21 mouse cellular contexts compared by ENCODE assay signal in genomic region chr7:134711576-134711975, GRCm38 (mm10). TPM values are rescaled to one million over a fixed set of nuclear protein-coding genes. Genes with fewer than 3 reads are reported as not detected.
DNase-seq lines count a peak whose midpoint lies in the region; ATAC-seq and TF ChIP-seq lines count a peak whose summit lies in the region.
"Had no signal": no experiment of that assay in that cellular context is flagged by ENCODE, and none has a peak within 500 bp of the region (broad histone marks: within the 10 kb centered on the region; RNA-seq: fewer than 3 reads in every experiment).

No protein-coding gene starts in this region.

- ATAC-seq in heart, postnatal 0 days (ENCODE audit: insufficient read depth, low read depth), result no peak
- ATAC-seq in liver, embryonic 12.5 days, result no peak
- ATAC-seq: forebrain, embryonic 14.5 days had no signal

- H3K27ac ChIP-seq in heart, postnatal 0 days (ENCODE audit: low read depth), result no peak overlapping the region
- H3K27ac ChIP-seq in liver, adult 2 months (replicated peaks; ENCODE audit: insufficient read depth, low read depth, low read length), result no peak overlapping the region
- no peak overlapping the region for H3K27ac ChIP-seq in liver, embryonic 12.5 days
- H3K27ac ChIP-seq in cortical plate, adult 2 months (ENCODE audit: insufficient read depth, low read length), result no peak overlapping the region
- H3K27ac ChIP-seq: embryonic facial prominence, embryonic 13.5 days; hindbrain, embryonic 13.5 days; midbrain, embryonic 12.5 days had no signal

- H3K4me3 ChIP-seq in heart, postnatal 0 days (ENCODE audit: low read depth, low read length), result no peak overlapping the region
- H3K4me3 ChIP-seq in liver, adult 2 months (ENCODE audit: insufficient read depth, low read depth, low read length), result no peak overlapping the region
- H3K4me3 ChIP-seq in liver, embryonic 12.5 days, result no peak overlapping the region
- H3K4me3 ChIP-seq in E14TG2a.4 (replicated peaks; ENCODE audit: low read length), result no peak overlapping the region
- H3K4me3 ChIP-seq in cortical plate, adult 2 months (ENCODE audit: insufficient read depth, low read length), result no peak overlapping the region
- H3K4me3 ChIP-seq: embryonic facial prominence, embryonic 13.5 days; hindbrain, embryonic 13.5 days; midbrain, embryonic 12.5 days; myocyte had no signal

- H3K9ac ChIP-seq in heart, postnatal 0 days (replicated peaks; ENCODE audit: low read depth, low read length), result no peak overlapping the region
- H3K9ac ChIP-seq in liver, adult 2 months (ENCODE audit: low read depth, low read length), result no peak overlapping the region
- no peak overlapping the region for H3K9ac ChIP-seq in liver, embryonic 12.5 days
- H3K9ac ChIP-seq: embryonic facial prominence, embryonic 13.5 days; hindbrain, embryonic 13.5 days; midbrain, embryonic 12.5 days had no signal

- TF ChIP-seq POLR2A in liver, adult 2 months (IDR thresholded peaks at IDR 0.05; ENCODE audit: extremely low read depth, insufficient read depth, low read length), result no peak
- TF ChIP-seq POLR2A in cortical plate, adult 2 months (IDR thresholded peaks at IDR 0.05; ENCODE audit: extremely low read depth, insufficient read depth, low read length), result no peak

- no peak for TF ChIP-seq EP300 in heart, postnatal 0 days (IDR thresholded peaks at IDR 0.05; ENCODE audit: low read depth)

- intact Hi-C loops in heart, postnatal 25 days (cut with DNase I), result no loop called here

- no peaks in the 10 kb centered on the region for H3K9me3 ChIP-seq in heart, postnatal 0 days (replicated peaks; ENCODE audit: control insufficient read depth, low read length)
- no peaks in the 10 kb centered on the region for H3K9me3 ChIP-seq in liver, embryonic 12.5 days (replicated peaks)
- no peaks in the 10 kb centered on the region for H3K9me3 ChIP-seq in E14TG2a.4 (ENCODE audit: low read length)
- H3K9me3 ChIP-seq: embryonic facial prominence, embryonic 13.5 days; hindbrain, embryonic 13.5 days; midbrain, embryonic 12.5 days had no signal

- H3K4me2 ChIP-seq in heart, postnatal 0 days (ENCODE audit: low read depth, low read length), result no peak overlapping the region
- no peak overlapping the region for H3K4me2 ChIP-seq in liver, embryonic 12.5 days
- H3K4me2 ChIP-seq: embryonic facial prominence, embryonic 13.5 days; hindbrain, embryonic 13.5 days; midbrain, embryonic 12.5 days had no signal

- H3K79me2 ChIP-seq in liver, adult 2 months (ENCODE audit: control insufficient read depth, insufficient read depth, low read length), result peaks cover 28% of the 10 kb centered on the region

- H3K36me3 ChIP-seq in heart, postnatal 0 days (replicated peaks; ENCODE audit: control insufficient read depth, insufficient read depth, low read length), result no peaks in the 10 kb centered on the region
- H3K36me3 ChIP-seq in liver, adult 2 months (ENCODE audit: control insufficient read depth, insufficient read depth, low read length), result no peaks in the 10 kb centered on the region
- no peaks in the 10 kb centered on the region for H3K36me3 ChIP-seq in liver, embryonic 12.5 days
- no peaks in the 10 kb centered on the region for H3K36me3 ChIP-seq in E14TG2a.4 (ENCODE audit: insufficient read depth, low read length)
- H3K36me3 ChIP-seq: hindbrain, embryonic 13.5 days; midbrain, embryonic 12.5 days had no signal

- 91% methylated on average over 1 of the region's 1 CpGs for WGBS in heart, postnatal 0 days
- 80% methylated on average over 1 of the region's 1 CpGs for WGBS in liver, adult 2 months
- WGBS in liver, embryonic 12.5 days (ENCODE audit: insufficient replicate concordance), result 70% methylated on average over 1 of the region's 1 CpGs

- DNase-seq in heart, postnatal 0 days (ENCODE audit: low spot score), result no peak
- no peak for DNase-seq in heart, postnatal 25 days (ENCODE audit: low spot score)
- no peak for DNase-seq in liver, adult 2 months (ENCODE audit: extremely low read depth, low read depth, low spot score)
- no peak for DNase-seq in urinary bladder, postnatal 4 days (ENCODE audit: low spot score in 2 of 2)
- DNase-seq in cerebellum, adult 9-10 months, result no peak
- DNase-seq: adrenal gland, adult 8-10 months; cerebellum, adult 8-10 months; gastrocnemius, postnatal 14 days; heart, postnatal 10 days; kidney, postnatal 10 days; lung, postnatal 4 days; thymus, postnatal 4 days had no signal

- no peaks in the 10 kb centered on the region for H3K27me3 ChIP-seq in heart, postnatal 0 days (ENCODE audit: control insufficient read depth, insufficient read depth, low read length)
- H3K27me3 ChIP-seq in liver, adult 2 months (ENCODE audit: control insufficient read depth, insufficient read depth, low read length), result no peaks in the 10 kb centered on the region
- no peaks in the 10 kb centered on the region for H3K27me3 ChIP-seq in liver, embryonic 12.5 days (replicated peaks)
- H3K27me3 ChIP-seq in E14TG2a.4 (ENCODE audit: insufficient read depth, low read length), result no peaks in the 10 kb centered on the region
- H3K27me3 ChIP-seq: CH12.LX; embryonic facial prominence, embryonic 13.5 days; hindbrain, embryonic 13.5 days had no signal

- H3K4me1 ChIP-seq in heart, postnatal 0 days (ENCODE audit: control insufficient read depth, insufficient read depth), result no peaks in the 10 kb centered on the region
- H3K4me1 ChIP-seq in liver, adult 2 months (ENCODE audit: control insufficient read depth, insufficient read depth, low read length), result peaks cover 6% of the 10 kb centered on the region
- no peaks in the 10 kb centered on the region for H3K4me1 ChIP-seq in liver, embryonic 12.5 days
- peaks cover 41% of the 10 kb centered on the region for H3K4me1 ChIP-seq in E14TG2a.4 (replicated peaks; ENCODE audit: low read depth, low read length)
- H3K4me1 ChIP-seq in cortical plate, adult 2 months (ENCODE audit: control insufficient read depth, insufficient read depth, low read length), result peaks cover 3% of the 10 kb centered on the region

- TF ChIP-seq CTCF in heart, postnatal 0 days (IDR thresholded peaks at IDR 0.05; ENCODE audit: low read depth), result peak; percentile 29
- TF ChIP-seq CTCF in liver, adult 2 months (IDR thresholded peaks at IDR 0.05; ENCODE audit: low read depth, low read length), result 0 out of 2 replicates have a peak, but pooled peaks have one; percentile 3
- TF ChIP-seq CTCF in E14TG2a.4 (conservative IDR thresholded peaks at IDR 0.05; ENCODE audit: low read length), result peak; percentile 48
- 0 out of 2 replicates have a peak, but pooled peaks have one; percentile 12 for TF ChIP-seq CTCF in cortical plate, adult 2 months (IDR thresholded peaks at IDR 0.05; ENCODE audit: extremely low read depth, insufficient read depth, low read length)

RNA-seq across cellular contexts. Expression of gene Dock1, which starts 41.1 kb away (rescaled TPM):
- 15.2 and 38.5 TPM in 2 replicates for total RNA-seq in heart, postnatal 0 days (2014; rRNA removed; ENCODE audit: low replicate concordance)
- 9.7 TPM in 2 replicates for polyA plus RNA-seq in heart, postnatal 0 days (2015; fragmentation: Nextera tagmentation; extraction: Ambion mirVana)
- total RNA-seq in heart, postnatal 25 days (2021), result 10 to 100 TPM; 23.7 to 27.7 TPM
- 17.0 and 19.5 TPM in 2 replicates for total RNA-seq in liver, adult 2 months (2014; rRNA removed)
- 2.4 and 2.6 TPM in 2 replicates for polyA plus RNA-seq in liver, adult 2 months (2012; rRNA removed)
- polyA plus RNA-seq in liver, embryonic 12.5 days (2016; fragmentation: Nextera tagmentation; extraction: Ambion mirVana), result 6.4 and 8.0 TPM in 2 replicates
- polyA plus RNA-seq in cortical plate, adult 2 months (2012; rRNA removed), result 13.0 and 14.3 TPM in 2 replicates
- total RNA-seq: CH12.LX had no signal
